Mouse (Mus musculus) kidney, adult 11 months (tissue): Measurements from ENCODE around the gene Plekhf1.

Experiments
- DNase-seq: peaks from one replicate; pipeline ENCODE4 v3.0.0; 2022

Plekhf1 gene

GRCm38 (mm10) chr7:38217417-38218171 is 10.2 kb downstream of the Plekhf1 start:
- DNase-seq, result peak; percentile 97

GRCm38 (mm10) chr7:38215697-38216096 is 12.1 kb downstream of the Plekhf1 start:
- no peak for DNase-seq

- no peak for DNase-seq
Measured at GRCm38 (mm10) chr7:38215281-38215680, 12.5 kb downstream of the Plekhf1 start.

DNA sequence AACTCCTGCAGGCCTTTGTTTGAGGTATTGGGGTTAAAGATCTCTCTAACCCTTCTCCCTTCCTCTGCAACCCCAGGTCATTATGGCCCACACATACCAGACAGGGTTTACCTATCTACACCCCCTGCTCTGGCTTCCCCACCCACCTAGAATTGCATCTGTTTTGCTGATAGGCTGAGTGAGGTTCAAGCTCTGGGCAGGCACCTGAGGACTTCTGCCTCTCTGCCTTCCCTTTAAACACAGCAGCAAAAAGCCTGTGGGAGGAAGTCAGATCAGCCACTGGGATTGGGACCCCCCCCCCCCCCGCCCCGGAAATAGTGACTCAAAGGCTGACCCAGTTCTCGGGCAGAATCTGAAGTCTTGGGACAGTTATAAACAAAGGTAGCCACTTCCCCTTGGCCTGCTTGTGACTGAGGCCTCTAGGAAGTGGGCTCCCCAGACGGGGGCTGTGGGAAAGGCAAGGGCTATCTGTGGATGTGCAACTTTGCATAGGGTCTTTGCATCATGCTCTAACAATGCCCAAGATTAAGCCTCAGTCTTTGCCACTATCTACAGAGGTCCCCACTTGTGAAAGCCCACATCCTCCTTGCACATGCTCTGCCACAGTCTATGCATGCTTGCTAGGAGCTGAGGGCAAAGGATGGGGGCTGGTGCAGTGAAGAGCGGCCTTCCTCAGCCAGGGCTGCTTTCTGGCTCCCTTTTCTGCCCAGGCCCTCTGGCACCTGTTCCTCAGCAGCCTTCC is 13.2 kb downstream of the Plekhf1 start:
- DNase-seq, result no peak

DNA sequence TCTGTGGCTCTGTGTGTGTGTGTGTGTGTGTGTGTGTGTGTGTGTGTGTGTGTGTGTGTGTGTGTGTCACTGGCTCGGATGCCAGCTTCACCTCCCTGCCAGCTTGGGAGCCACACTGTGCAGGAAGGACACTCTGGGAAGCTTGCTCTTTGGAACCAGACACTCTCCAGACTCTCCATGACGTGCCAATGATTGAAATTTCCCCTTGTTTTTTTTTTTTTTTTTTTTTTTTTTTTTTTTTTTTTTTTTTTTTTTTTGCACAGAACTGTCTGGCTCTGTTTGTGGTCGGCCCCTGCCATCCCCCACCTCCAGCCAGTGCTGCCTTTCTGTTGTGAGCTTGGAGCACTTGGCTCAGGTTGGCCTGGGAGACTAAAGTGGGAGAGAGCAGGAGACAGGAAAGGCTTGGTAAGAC is 15.2 kb downstream of the Plekhf1 start:
- no peak for DNase-seq

GRCm38 (mm10) chr7:38209478-38210152 is 18.2 kb downstream of the Plekhf1 start:
- DNase-seq, result no peak

GRCm38 (mm10) chr7:38208969-38209368 is 18.8 kb downstream of the Plekhf1 start:
- no peak for DNase-seq

GRCm38 (mm10) chr7:38206564-38206963 is 21.3 kb downstream of the Plekhf1 start:
- DNase-seq, result no peak

GRCm38 (mm10) chr7:38205801-38206200 is 22.0 kb downstream of the Plekhf1 start:
- no peak for DNase-seq

DNA sequence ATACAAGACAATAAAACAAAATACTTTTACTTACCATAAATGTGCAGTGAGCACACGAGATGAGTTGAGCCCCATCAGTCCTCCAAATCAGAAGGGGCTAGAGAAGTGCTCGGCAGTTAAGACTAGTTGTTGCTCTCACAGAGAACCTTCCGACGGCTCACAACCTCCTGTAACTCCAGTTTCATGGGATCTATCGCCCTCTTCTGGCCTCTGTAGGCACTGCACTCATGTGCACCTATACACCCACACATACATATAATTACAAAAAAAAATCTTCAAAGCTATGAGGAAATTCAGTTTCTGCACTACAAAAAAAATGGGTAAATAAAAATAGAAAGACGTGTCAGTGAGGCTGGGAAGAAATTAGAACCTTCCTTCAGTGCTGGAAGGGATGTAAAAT is 23.5 kb downstream of the Plekhf1 start:
- DNase-seq, result no peak

- no peak for DNase-seq
Measured at GRCm38 (mm10) chr7:38201290-38201658, 26.5 kb downstream of the Plekhf1 start.

- DNase-seq, result peak; percentile 66
Measured at GRCm38 (mm10) chr7:38200606-38201289, 27.1 kb downstream of the Plekhf1 start.

DNA sequence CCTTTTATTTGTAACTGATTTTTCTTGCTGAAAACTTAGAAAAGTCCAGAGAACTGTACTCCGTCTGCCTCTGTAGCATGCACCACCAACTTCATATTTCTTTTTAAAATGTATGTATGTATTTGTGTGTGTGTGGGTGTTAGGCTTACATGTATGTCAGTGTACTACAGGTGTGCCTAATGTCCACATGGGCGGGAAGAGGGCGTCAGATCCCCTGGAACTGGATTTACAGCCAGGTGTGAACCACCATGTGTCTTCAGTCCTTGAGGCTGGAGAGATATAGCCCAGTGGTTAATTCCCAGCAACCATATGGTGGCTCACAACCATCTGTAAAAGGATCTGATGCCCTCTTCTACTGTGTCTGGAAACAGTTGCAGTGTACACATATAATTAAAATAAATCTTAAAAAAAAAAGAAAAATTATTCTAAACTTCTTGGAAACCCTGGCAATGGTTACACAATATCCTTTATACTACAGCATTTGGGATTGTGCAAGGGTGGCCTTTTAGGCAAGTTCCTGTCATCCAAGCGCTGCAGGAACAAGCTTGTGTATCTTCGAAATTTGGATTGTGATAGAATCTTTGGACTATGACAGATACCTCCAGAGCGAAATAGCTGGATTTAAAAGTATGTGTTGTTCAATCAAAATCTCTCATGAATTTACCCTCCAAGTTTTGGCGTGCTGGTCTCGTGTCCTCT is 27.8 kb downstream of the Plekhf1 start:
- DNase-seq, result no peak

- no peak for DNase-seq
Measured at GRCm38 (mm10) chr7:38191571-38191970, 36.2 kb downstream of the Plekhf1 start.

GRCm38 (mm10) chr7:38191146-38191545 is 36.7 kb downstream of the Plekhf1 start:
- no peak for DNase-seq

DNA sequence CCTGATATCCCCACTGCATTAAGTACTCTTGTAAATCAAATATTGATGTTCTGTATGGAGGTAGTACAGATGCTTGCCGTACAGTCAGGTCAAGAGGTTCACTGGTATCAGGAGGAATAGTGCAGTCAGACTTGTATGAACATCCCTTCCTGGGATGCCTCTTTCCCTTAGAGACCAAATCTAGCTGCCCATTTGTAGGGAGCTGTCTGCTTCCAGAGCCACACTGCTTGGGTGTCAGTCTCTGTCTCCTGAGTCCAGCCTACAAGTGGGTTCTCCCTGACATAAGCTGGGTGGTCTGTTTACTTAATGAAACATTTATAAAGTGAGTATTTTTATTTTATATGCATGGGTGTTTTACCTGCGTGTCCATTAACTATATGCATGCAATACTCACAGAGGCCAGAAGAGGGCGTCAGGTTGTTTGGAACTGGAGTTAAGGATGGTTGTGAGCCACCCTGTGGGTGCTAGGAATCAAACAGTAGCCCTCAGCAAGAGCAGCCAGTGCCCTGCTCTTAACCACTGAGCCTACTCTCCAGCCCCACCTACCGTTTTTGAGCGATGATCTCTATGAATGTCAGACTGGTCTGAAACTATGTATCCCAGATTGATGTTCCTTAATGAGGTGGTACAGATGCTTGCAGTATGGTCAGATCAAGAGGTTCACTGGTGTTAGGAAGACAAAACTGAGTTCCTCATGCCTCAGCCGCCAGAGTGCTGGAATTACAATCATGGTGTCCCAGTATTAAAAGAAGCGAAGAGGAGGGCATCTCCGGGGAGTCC is 37.6 kb downstream of the Plekhf1 start:
- no peak for DNase-seq

DNA sequence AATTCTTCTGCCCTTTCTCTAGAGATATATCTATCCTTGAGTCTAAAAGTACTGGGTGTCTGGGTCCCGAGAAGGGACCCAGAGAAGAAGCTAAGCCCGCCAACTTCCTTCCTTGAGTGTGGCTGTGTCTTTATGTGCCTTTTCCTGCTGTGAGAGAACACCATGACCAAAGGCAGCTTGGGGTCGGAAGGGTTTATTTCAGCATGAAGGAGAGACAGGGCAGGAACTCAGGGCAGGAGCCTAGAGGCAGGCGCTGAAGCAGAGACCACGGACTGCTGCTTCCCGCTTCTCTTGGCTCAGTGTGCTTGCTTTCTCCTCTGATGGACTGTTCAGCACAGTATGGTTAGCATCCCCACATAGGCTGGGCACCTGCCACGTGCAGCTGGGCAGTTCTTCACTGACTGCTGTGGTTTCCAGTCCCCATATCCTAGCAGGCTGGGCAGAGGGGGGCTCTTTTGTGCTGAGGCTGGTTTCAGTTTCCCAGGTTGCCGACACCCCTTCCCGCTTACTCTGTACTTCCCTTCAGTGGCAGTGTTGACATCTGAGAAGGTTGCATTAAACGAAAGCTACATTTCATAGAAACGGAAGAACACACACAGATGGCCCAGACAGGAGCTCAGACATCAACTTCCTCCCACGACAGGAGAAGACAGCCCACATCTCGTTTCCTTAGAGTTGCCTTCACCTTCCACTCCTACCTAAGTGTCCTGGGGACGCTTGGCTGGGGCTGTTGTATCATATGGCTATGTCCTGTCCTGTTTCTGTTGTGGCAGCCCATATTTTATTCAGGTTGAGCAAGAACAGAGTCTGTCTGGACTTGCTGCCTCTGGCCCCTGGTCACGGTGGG is 38.5 kb downstream of the Plekhf1 start:
- no peak for DNase-seq

DNA sequence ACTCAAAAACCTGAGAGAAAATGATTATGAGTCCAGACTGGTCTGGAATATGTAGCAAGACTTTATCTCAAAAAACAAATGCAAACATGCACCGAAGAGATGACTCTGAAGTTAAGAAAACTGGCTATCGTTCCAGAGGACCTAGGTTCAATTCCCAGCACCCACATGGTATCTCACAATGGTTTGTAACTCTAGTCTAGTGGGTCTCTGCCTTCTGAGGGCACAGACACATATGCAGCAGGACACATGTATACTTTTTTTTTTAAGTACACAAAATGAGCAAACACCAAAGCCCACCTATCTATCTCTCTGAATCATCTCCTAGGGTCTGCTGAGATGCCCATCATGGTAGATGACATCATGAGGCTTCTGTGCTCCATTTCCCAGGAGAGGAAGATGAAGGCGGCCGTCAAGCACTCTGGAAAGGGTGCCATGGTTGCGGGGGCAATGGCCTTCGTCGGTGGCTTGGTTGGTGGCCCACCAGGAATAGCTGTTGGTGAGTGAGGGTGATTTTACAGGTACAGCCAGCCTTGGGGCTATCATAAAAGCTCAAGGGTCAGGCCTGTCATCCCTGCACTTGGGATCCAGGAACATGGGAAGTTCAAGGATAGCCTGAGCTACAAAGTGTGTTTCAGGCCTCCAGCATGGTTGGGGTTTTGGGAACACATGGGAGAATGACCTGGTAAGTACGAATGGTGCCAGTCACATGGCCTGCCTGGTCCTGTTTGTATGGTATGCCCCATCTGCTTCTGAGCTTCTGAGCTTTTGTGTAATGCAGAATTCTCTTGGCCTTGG is 39.3 kb downstream of the Plekhf1 start:
- no peak for DNase-seq

DNA sequence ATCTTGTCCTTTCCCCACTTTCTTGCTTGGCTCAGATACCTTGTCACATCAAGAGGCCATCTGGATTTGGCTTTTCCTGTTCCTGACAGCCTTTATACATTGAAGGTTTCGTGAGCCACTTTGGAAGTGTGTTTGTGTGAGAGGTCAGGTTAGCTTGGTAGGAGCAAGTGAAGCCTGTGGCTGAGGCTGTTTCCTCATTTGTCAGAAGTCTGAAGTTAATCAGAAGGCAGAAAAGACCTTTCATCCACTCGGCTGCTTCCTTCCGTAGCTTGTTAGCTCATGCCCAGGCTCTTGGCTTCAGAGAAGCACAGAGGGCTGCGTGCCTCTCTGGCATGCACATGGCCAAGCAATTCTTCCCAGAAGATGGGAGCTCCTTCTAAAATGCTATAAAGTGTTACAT is 40.0 kb downstream of the Plekhf1 start:
- no peak for DNase-seq

DNA sequence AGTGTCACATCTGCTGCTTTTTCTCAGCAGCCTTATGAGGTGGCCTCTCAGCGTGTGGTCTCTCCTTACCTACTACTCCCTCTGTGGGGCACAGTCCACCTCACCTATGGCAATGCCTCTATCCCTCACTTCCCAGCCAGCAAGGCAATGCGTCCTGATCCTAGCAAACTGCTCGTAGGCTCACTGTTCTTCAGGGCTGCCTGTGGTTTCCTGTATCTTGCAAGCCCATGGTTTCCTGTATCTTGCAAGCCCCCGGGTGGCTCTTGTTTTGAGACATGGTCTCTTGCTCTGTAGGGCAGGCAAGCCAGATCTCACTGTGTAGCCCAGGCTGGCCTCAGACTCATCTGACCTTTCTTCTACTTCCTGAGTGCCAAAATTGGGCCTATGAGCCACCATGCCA is 41.0 kb downstream of the Plekhf1 start:
- no peak for DNase-seq
